In genomic region chr13:34332762-34333161, GRCm38 (mm10) we compare ENCODE assay signal across 8 mouse cellular contexts. TPM values are rescaled to one million over a fixed set of nuclear protein-coding genes. Genes with fewer than 3 reads are reported as not detected.
DNase-seq lines count a peak whose midpoint lies in the region; ATAC-seq and TF ChIP-seq lines count a peak whose summit lies in the region.

No protein-coding gene starts in this region.

- no peak overlapping the region; the same call in 1 of the 2 replicates for H3K4me3 ChIP-seq in gastrocnemius, adult 2 months
- H3K4me3 ChIP-seq in ES-E14 (ENCODE audit: insufficient read depth in 1 of 2, low read depth in 1 of 2, low read length in 2 of 2, poor library complexity in 1 of 2, severe bottlenecking in 1 of 2): no peak overlapping the region
- H3K4me3 ChIP-seq in intestine, postnatal 0 days (ENCODE audit: low read depth, low read length): no peak overlapping the region
- no peak overlapping the region for H3K4me3 ChIP-seq in stomach, embryonic 14.5 days (ENCODE audit: low read depth, low read length)

- no peaks in the 10 kb centered on the region for H3K36me3 ChIP-seq in ES-E14 (ENCODE audit: control insufficient read depth, insufficient read depth, low read length, poor library complexity, severe bottlenecking)
- no peaks in the 10 kb centered on the region for H3K36me3 ChIP-seq in intestine, postnatal 0 days (ENCODE audit: control insufficient read depth, insufficient read depth)
- H3K36me3 ChIP-seq in stomach, embryonic 14.5 days (ENCODE audit: control insufficient read depth, insufficient read depth, low read length): no peaks in the 10 kb centered on the region

- H3K27me3 ChIP-seq in intestine, postnatal 0 days (replicated peaks; ENCODE audit: control insufficient read depth, insufficient read depth, low read length): no peaks in the 10 kb centered on the region
- no peaks in the 10 kb centered on the region for H3K27me3 ChIP-seq in stomach, embryonic 14.5 days (ENCODE audit: control insufficient read depth, insufficient read depth, low read length)

- ATAC-seq in intestine, postnatal 0 days: peak; percentile 83
- peak; percentile 87; the same call in 1 of the 2 replicates for ATAC-seq in stomach, embryonic 14.5 days (ENCODE audit: insufficient number of reproducible peaks, insufficient read depth, low FRiP score, low read depth)

- H3K27ac ChIP-seq in gastrocnemius, adult 2 months: peak overlapping the region; percentile 49; the same call in 1 of the 2 replicates
- H3K27ac ChIP-seq in ES-E14 (ENCODE audit: insufficient read depth, low read depth, low read length, poor library complexity, severe bottlenecking): no peak overlapping the region
- no peak overlapping the region for H3K27ac ChIP-seq in intestine, postnatal 0 days (ENCODE audit: low read depth, low read length)
- H3K27ac ChIP-seq in stomach, embryonic 14.5 days (ENCODE audit: low read length): no peak overlapping the region

- no peak overlapping the region for H3K4me2 ChIP-seq in intestine, postnatal 0 days (replicated peaks; ENCODE audit: low read depth)
- H3K4me2 ChIP-seq in stomach, embryonic 14.5 days (replicated peaks; ENCODE audit: low read depth, low read length): no peak overlapping the region

- H3K9me3 ChIP-seq in ES-E14 (ENCODE audit: control insufficient read depth, insufficient read depth, low read depth, low read length): no peaks in the 10 kb centered on the region
- no peaks in the 10 kb centered on the region for H3K9me3 ChIP-seq in intestine, postnatal 0 days (ENCODE audit: control insufficient read depth)
- H3K9me3 ChIP-seq in stomach, embryonic 14.5 days (ENCODE audit: control insufficient read depth, low read depth, low read length): no peaks in the 10 kb centered on the region

- 16% methylated on average over 7 of the region's 7 CpGs for WGBS in intestine, postnatal 0 days
- WGBS in stomach, embryonic 14.5 days: 36% methylated on average over 7 of the region's 7 CpGs

- TF ChIP-seq CTCF in gastrocnemius, adult 2 months (IDR thresholded peaks at IDR 0.05): no peak
- 0 out of 2 replicates have a peak, but pooled peaks have one; percentile 17 for TF ChIP-seq CTCF in intestine, postnatal 0 days (IDR thresholded peaks at IDR 0.05; ENCODE audit: low read depth)

- in situ Hi-C loops in ES-E14 (cut with MboI; ENCODE audit: low sequenced_read_pairs in 2 of 2, unreplicated experiment in 2 of 2): no loop called here

- no peak overlapping the region for H3K9ac ChIP-seq in ES-E14 (ENCODE audit: insufficient read depth, low read depth, low read length, poor library complexity, severe bottlenecking)
- no peak overlapping the region for H3K9ac ChIP-seq in intestine, postnatal 0 days (ENCODE audit: low read depth, low read length)
- H3K9ac ChIP-seq in stomach, embryonic 14.5 days (replicated peaks; ENCODE audit: low read depth, low read length): no peak overlapping the region

- intact Hi-C loops in gastrocnemius, adult 2 months (cut with DNase I): loop anchor here (5.0 kb wide), 1 partner anchor 55 kb away; no protein-coding TSS in a partner anchor
- intact Hi-C loops in gastrocnemius, postnatal 36 days (cut with DNase I): loop anchor here (10.0 kb wide), 1 partner anchor 58 kb away; no protein-coding TSS in a partner anchor

- H3K4me1 ChIP-seq in ES-E14 (ENCODE audit: control insufficient read depth in 2 of 2, insufficient read depth in 2 of 2, low read length in 2 of 2, poor library complexity in 1 of 2): no peaks in the 10 kb centered on the region
- H3K4me1 ChIP-seq in intestine, postnatal 0 days (replicated peaks; ENCODE audit: control insufficient read depth, insufficient read depth, low read length): 0 out of 2 replicates have a peak, but pooled peaks cover 15% of the 10 kb centered on the region
- H3K4me1 ChIP-seq in stomach, embryonic 14.5 days (ENCODE audit: control insufficient read depth, insufficient read depth, low read length): no peaks in the 10 kb centered on the region

- DNase-seq in gastrocnemius, adult 2 months: no peak
- no peak for DNase-seq in gastrocnemius, postnatal 36 days
- DNase-seq in ES-E14 (ENCODE audit: low read depth, low spot score): no peak
- peak; percentile 46 for DNase-seq in embryo, embryonic 10.5 days (ENCODE audit: low spot score)
- no peak for DNase-seq in ovary, postnatal 10 days (ENCODE audit: low spot score)
- no peak for DNase-seq in kidney, adult 8-10 months

TF ChIP-seq in ES-E14, 5 proteins besides CTCF, POLR2A, EP300 and RAD21:
- TF ChIP-seq MAFK (IDR thresholded peaks at IDR 0.05; ENCODE audit: insufficient read depth, low read depth, low read length): peak; percentile 57
- no peak for TF ChIP-seq ZC3H11A (IDR thresholded peaks at IDR 0.05; ENCODE audit: borderline replicate concordance, low read depth, low read length)

RNA-seq across cellular contexts. Expression of gene Slc22a23, which starts 12.2 kb away (rescaled TPM):
- 10 to 100 TPM in 1 of 2 experiments, 1 to 10 TPM in 1; 8.8 to 15.3 TPM for total RNA-seq in gastrocnemius, adult 2 months (2021)
- 10 to 100 TPM in 1 of 2 experiments, 1 to 10 TPM in 1; 8.5 to 10.2 TPM for total RNA-seq in gastrocnemius, postnatal 36 days (2021)
- total RNA-seq in ES-E14 (2012; rRNA removed): 5.1 and 5.9 TPM in 2 replicates
- 3.4 and 3.8 TPM in 2 replicates for polyA plus RNA-seq in intestine, postnatal 0 days (2015; fragmentation: Nextera tagmentation; extraction: Ambion mirVana)
- polyA plus RNA-seq in stomach, embryonic 14.5 days (2014; fragmentation: Nextera tagmentation; extraction: Ambion mirVana): 4.9 and 5.9 TPM in 2 replicates
